Mouse (Mus musculus) neural tube, embryonic 12.5 days (tissue): ENCODE results near the gene Poldip3. TPM values are rescaled to one million over a fixed set of nuclear protein-coding genes. Genes with fewer than 3 reads are reported as not detected.

Experiments used
- ATAC-seq: fragments of 200-750 bp; cut with Nextera tagmentation; 2 replicates; pipeline ENCODE4 v1.8.0; 2017; ENCODE audit warnings: low read depth, mild to moderate bottlenecking, moderate TSS enrichment, moderate library complexity; ENCODE audit not compliant: low FRiP score
- H3K27ac ChIP-seq: fragments of 300-500 bp; sonication (generic); 2 replicates; pipeline ENCODE4 v1.5.1; 2016
- H3K27me3 ChIP-seq: fragments of 300-500 bp; sonication (generic); replicated peaks from 2 replicates; pipeline ENCODE4 v1.6.1; 2016; ENCODE audit warnings: mild to moderate bottlenecking
- H3K36me3 ChIP-seq: fragments of 300-500 bp; sonication (generic); 2 replicates; pipeline ENCODE4 v1.6.1; 2016; ENCODE audit warnings: mild to moderate bottlenecking
- H3K4me1 ChIP-seq: fragments of 300-500 bp; sonication (generic); 2 replicates; pipeline ENCODE4 v1.6.1; 2016
- H3K4me2 ChIP-seq: fragments of 300-500 bp; sonication (generic); replicated peaks from 2 replicates; pipeline ENCODE4 v1.6.1; 2016; ENCODE audit warnings: mild to moderate bottlenecking
- H3K4me3 ChIP-seq: fragments of 300-500 bp; sonication (generic); 2 replicates; pipeline ENCODE4 v1.5.1; 2016
- H3K9ac ChIP-seq: fragments of 300-500 bp; sonication (generic); 2 replicates; pipeline ENCODE4 v1.6.1; 2016; ENCODE audit warnings: mild to moderate bottlenecking
- H3K9me3 ChIP-seq: fragments of 300-500 bp; sonication (generic); 2 replicates; pipeline ENCODE4 v1.6.1; 2016; ENCODE audit warnings: mild to moderate bottlenecking
- WGBS: fragments of 180-500 bp; shearing (Covaris S2); methylation state at CpG from one replicate; pipeline ENCODE4 v1.1.7; 2016; 5-methylcytosine and 5-hydroxymethylcytosine counted together
- polyA plus RNA-seq: library from polyadenylated mRNA; unstranded; fragments of >200 nt; fragmentation: Nextera tagmentation; extraction: Ambion mirVana; gene quantifications from 2 replicates; pipeline ENCODE4 v1.2.1, GENCODE M21; 2016

The Poldip3 gene
- polyA plus RNA-seq, 1 experiment from 2014 or later = 160 TPM

DNA sequence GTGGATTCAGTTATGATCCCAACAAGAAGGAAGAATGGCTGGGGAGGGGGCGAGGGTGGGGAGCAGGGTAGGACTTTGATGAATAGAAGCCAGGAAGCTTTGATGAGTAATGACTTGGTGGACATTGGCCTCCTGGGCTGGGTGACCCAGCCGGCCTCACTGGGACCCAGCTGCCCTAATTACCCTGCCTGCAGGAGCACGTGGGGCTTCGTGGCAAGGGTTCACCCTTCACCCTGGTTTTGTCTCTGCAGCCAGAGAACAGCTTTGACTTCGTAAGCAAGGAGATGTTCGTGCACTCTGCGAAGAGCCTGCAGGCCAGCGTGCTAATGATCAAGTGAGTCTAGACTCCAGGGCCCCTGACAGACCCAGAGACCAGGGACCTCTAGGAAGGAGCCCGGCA, 35.1 kb downstream of the Poldip3 start:
- WGBS = 61% methylated on average over 9 of the region's 9 CpGs
- H3K27ac ChIP-seq = no peak overlapping the region
- H3K27me3 ChIP-seq = no peaks in the 10 kb centered on the region
- no peaks in the 10 kb centered on the region for H3K9me3 ChIP-seq
- peaks cover 17% of the 10 kb centered on the region for H3K4me1 ChIP-seq
- H3K4me3 ChIP-seq = no peak overlapping the region
- H3K9ac ChIP-seq = no peak overlapping the region
- ATAC-seq = no peak
- H3K4me2 ChIP-seq = no peak overlapping the region
- peaks cover 43% of the 10 kb centered on the region for H3K36me3 ChIP-seq

DNA sequence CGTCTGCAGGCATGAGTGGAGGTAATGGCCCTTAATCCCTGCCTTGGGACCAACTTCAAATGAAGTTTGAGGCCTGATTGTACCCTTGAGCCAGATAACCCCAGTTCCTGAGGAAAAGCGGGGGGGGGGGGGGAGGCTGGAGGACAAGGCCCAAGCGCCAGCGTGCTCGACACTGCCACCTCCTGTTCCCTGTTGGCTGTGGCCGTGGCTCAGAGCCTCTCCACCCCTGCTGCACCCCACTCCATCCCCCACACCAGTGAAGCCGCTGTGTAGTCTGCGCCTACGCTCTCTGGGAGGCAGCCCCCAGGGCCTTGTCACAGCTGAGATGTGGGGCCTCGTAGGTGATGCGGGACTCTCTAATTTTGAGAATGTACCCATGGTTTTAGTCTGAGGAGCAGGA, 36.3 kb downstream of the Poldip3 start:
- H3K27ac ChIP-seq = no peak overlapping the region
- no peaks in the 10 kb centered on the region for H3K27me3 ChIP-seq
- ATAC-seq = peak; percentile 73
- WGBS = 6% methylated on average over 11 of the region's 11 CpGs
- no peaks in the 10 kb centered on the region for H3K9me3 ChIP-seq
- H3K4me3 ChIP-seq = no peak overlapping the region
- no peak overlapping the region for H3K9ac ChIP-seq
- H3K4me1 ChIP-seq = peaks cover 20% of the 10 kb centered on the region
- no peak overlapping the region for H3K4me2 ChIP-seq
- peaks cover 34% of the 10 kb centered on the region for H3K36me3 ChIP-seq

DNA sequence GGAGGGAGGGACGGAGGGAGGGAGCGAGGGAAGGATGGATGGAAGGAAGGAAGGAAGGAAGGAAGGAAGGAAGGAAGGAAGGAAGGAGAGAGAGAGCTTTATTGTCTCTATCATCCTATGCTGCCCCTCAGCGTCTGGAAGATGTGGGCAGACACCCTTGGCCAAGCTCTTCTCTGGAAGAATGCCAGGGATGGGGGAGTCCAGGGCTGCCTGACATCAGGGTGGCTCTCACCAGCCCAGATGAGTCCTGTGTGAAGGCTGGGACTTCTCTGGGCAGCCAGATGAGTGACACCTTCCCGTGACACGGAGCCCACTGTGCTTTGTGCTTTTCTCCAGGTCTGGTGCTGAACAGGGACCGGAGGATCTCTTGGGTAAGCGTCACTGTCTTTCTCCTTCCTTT, 37.3 kb downstream of the Poldip3 start:
- no peak for ATAC-seq
- no peaks in the 10 kb centered on the region for H3K9me3 ChIP-seq
- WGBS = 88% methylated on average over 7 of the region's 7 CpGs
- peaks cover 26% of the 10 kb centered on the region for H3K4me1 ChIP-seq
- no peak overlapping the region for H3K27ac ChIP-seq
- H3K4me2 ChIP-seq = no peak overlapping the region
- H3K27me3 ChIP-seq = no peaks in the 10 kb centered on the region
- H3K36me3 ChIP-seq = peaks cover 24% of the 10 kb centered on the region
- H3K4me3 ChIP-seq = no peak overlapping the region
- no peak overlapping the region for H3K9ac ChIP-seq

DNA sequence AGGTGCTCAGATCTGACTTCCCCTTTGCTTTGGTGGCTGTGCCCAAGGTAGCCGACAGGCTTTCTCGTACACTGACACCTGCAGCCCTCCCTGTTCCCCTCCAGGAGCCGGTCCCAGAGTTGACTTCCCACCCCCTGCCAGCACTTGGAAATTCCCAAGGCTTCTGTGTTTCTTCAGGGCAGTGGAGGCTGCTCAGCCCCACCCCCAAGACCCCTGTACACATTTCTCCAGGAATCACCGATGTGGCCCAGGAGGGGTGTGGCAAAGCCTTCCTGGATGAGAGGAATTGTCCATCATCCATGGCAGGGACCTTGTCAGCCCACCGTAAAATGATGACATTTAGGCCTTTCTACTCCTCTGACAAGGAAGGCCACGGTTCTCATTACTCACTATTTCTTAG, 37.9 kb downstream of the Poldip3 start:
- H3K4me1 ChIP-seq = peaks cover 26% of the 10 kb centered on the region
- no peak for ATAC-seq
- 67% methylated on average over 6 of the region's 6 CpGs for WGBS
- H3K4me2 ChIP-seq = no peak overlapping the region
- no peaks in the 10 kb centered on the region for H3K9me3 ChIP-seq
- no peak overlapping the region for H3K27ac ChIP-seq
- no peaks in the 10 kb centered on the region for H3K27me3 ChIP-seq
- H3K36me3 ChIP-seq = peaks cover 18% of the 10 kb centered on the region
- no peak overlapping the region for H3K9ac ChIP-seq
- no peak overlapping the region for H3K4me3 ChIP-seq

DNA sequence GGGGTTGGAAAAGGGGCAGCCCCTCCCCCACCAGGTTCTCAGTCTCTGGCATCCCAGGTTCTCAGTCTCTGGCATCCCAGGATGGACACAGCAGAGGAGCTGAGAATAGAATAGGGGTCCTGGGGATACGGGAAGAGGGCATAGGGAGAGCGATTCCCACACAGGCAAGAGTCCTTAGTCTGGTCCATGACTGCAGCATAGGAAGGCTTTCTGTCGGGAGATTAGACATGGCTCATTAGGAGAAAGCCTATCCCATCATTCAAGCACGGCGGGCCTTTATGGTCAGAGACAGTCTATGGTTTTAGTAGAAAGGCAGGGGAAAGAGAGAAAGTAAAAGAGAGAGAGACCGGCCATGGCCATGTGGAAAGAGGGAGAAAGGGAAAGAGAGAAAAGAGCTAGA, 41.4 kb downstream of the Poldip3 start:
- ATAC-seq = peak; percentile 29; the same call in 1 of the 2 replicates
- H3K4me3 ChIP-seq = no peak overlapping the region
- 14% methylated on average over 6 of the region's 6 CpGs for WGBS
- H3K4me1 ChIP-seq = peaks cover 14% of the 10 kb centered on the region
- H3K4me2 ChIP-seq = no peak overlapping the region
- no peaks in the 10 kb centered on the region for H3K36me3 ChIP-seq
- no peak overlapping the region for H3K27ac ChIP-seq
- H3K9ac ChIP-seq = no peak overlapping the region
- no peaks in the 10 kb centered on the region for H3K27me3 ChIP-seq
- no peaks in the 10 kb centered on the region for H3K9me3 ChIP-seq

DNA sequence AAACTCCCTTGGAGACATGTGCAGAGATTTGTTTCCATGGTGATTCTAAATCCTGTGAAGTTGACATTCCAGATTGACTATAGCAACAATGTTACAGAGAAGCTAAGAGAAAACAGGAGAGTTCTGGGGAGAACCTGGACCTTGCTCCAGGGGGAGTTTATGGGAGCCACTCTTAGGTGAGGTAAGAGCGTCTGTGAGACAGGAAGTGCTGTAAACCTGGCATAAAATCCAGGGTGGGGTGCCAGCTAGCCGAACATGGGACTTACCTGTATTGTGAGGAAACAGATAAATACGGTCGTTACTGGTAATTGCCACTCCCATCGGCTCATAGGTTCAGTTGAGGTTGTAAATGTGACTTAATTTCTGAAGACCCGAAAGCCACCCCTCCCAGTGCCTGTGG, 42.8 kb downstream of the Poldip3 start:
- Histone ChIP-seq H3K27ac (no peak overlapping the region), H3K4me2 (no peak overlapping the region), H3K4me1 (peaks cover 11% of the 10 kb centered on the region), H3K4me3 (no peak overlapping the region), H3K36me3 (no peaks in the 10 kb centered on the region), H3K27me3 (no peaks in the 10 kb centered on the region), H3K9ac (no peak overlapping the region), H3K9me3 (no peaks in the 10 kb centered on the region)
- 60% methylated on average over 6 of the region's 6 CpGs for WGBS
- ATAC-seq = no peak

DNA sequence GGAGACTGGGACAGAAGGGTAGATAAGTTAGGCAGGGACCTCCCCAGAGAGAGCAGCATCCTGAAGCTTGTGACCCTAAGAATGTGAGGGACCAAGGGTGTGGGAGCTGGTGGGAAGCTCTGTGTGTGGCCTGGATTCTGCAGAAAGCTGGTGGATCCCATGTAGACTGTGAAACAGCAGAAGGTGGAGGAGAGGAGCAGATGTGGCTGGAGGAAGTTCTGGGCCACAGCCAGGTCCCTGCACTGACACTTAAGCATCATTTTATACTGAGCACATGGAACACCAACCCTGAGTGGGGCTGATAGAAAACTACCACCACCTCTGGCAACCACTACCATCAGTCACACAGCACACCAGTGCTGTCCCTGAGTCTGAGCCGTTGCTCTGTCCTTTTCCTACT, 46.1 kb downstream of the Poldip3 start:
- 71% methylated on average over 1 of the region's 1 CpGs for WGBS
- no peak for ATAC-seq
- no peak overlapping the region for H3K27ac ChIP-seq
- H3K4me2 ChIP-seq = no peak overlapping the region
- H3K4me3 ChIP-seq = no peak overlapping the region
- H3K27me3 ChIP-seq = peaks cover 6% of the 10 kb centered on the region; the same call in 1 of the 2 replicates
- H3K9me3 ChIP-seq = no peaks in the 10 kb centered on the region
- H3K36me3 ChIP-seq = no peaks in the 10 kb centered on the region
- peaks cover 22% of the 10 kb centered on the region for H3K4me1 ChIP-seq
- H3K9ac ChIP-seq = no peak overlapping the region

DNA sequence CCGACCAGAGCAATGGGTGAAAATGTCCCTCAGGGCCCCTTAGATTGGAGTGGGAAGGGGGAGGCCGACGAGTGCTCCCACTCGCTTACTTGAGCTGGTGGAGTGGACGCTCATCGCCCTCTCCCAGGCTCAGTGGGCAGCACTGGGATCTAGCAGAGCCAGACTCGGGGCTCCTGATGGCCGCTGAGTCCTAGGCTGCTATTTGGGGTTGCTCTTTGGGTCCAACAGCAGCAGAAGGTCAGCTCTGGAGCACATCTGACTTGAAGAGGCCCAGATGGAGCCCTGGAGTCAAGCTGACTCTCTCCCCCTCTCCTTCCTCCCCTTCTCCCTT, 48.9 kb downstream of the Poldip3 start:
- peak overlapping the region; percentile 68 for H3K4me2 ChIP-seq
- H3K9me3 ChIP-seq = no peaks in the 10 kb centered on the region
- H3K36me3 ChIP-seq = no peaks in the 10 kb centered on the region
- peak overlapping the region; percentile 55 for H3K9ac ChIP-seq
- no peak overlapping the region for H3K27ac ChIP-seq
- peak overlapping the region; percentile 31 for H3K4me3 ChIP-seq
- peak; percentile 25; the same call in 1 of the 2 replicates for ATAC-seq
- H3K27me3 ChIP-seq = peaks cover 10% of the 10 kb centered on the region
- WGBS = 2% methylated on average over 8 of the region's 8 CpGs
- peaks cover 15% of the 10 kb centered on the region for H3K4me1 ChIP-seq

DNA sequence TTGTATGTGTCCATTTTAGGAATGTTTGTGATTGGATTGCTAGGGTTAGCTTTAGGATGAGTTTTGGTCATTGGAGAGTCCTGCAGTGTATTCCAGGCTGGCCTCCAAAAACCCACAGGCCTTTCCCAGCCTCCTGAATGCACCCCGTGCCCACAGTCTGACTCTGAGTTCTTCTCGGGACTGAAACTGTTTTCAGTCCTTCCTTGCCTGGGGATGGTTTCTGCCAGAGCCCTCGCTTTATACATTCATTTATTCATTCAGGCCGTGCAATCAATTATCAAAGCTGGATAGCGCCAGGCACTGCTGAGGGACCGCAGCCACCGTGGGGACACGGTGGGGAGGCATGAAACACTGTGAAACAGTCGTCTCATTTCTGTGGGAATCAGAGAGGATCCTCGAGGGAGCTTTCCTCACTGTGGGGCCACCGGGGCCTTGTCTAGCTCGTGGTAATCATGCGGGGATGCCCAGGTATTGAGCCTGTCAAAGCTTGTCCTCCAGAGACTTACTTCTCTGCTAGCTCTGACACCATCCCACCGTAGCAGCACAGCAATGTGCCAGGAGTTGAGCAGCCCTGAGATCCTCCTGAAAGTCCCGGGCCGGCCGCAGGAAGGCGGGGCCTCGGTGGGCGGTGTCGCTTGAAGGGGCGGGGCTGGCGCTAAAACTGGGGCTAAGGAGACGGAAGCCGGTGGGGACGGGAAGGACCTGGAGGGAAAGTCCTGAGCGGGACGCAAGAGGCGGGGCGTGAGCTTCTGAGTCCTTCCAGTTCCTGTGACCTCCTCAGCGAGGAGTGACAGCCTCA, 49.5 kb downstream of the Poldip3 start:
- Histone ChIP-seq H3K4me3 (peak overlapping the region; percentile 31), H3K27ac (no peak overlapping the region), H3K4me2 (peak overlapping the region; percentile 68), H3K4me1 (peaks cover 15% of the 10 kb centered on the region), H3K9me3 (no peaks in the 10 kb centered on the region), H3K36me3 (no peaks in the 10 kb centered on the region), H3K9ac (peak overlapping the region; percentile 55), H3K27me3 (peaks cover 10% of the 10 kb centered on the region)
- peak; percentile 88 for ATAC-seq
- 2% methylated on average over 31 of the region's 31 CpGs for WGBS

DNA sequence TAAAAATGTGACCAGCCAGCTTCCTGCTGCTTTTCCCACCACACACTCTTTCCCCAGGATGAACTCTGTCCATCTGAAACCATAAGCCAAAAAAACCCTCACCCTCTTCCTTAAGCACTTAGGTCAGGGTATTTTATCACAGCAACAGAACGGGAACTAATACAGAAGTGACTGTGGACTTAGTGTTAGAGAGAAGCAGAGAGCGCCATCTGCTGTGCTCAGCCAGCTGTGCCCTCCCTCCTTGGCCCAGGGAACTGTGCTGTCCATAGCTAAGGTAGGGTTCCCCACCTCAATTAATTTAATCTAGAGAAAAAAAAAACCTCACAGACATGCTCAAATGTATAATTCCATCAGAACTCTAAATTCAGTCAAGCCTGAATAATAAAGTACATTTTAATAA, 53.2 kb downstream of the Poldip3 start:
- Histone ChIP-seq H3K4me2 (no peak overlapping the region), H3K4me3 (no peak overlapping the region), H3K9me3 (no peaks in the 10 kb centered on the region), H3K36me3 (no peaks in the 10 kb centered on the region), H3K4me1 (peaks cover 15% of the 10 kb centered on the region), H3K9ac (no peak overlapping the region), H3K27ac (no peak overlapping the region), H3K27me3 (peaks cover 10% of the 10 kb centered on the region)
- no peak for ATAC-seq
- WGBS = 47% methylated on average over 2 of the region's 2 CpGs

DNA sequence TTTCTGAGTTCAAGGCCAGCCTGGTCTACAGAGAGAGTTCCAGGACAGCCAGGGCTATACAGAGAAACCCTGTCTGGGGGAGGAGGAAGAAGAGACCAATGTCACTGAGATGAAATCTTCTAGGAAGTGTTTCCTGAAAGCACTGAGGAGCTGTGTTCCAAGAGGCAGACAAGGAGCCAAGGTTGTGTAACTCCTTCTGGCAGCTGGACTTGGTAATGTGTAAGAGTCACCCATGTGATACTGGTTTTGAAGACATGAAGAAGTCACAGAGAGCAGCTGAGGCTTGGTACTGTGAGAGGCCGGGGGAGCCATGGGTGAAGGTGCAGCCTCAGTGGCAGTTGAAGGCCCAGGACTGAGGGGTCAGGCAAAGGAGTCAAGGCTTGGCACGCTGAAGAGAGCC, 55.5 kb downstream of the Poldip3 start:
- H3K36me3 ChIP-seq = no peaks in the 10 kb centered on the region
- no peaks in the 10 kb centered on the region for H3K9me3 ChIP-seq
- peaks cover 9% of the 10 kb centered on the region for H3K4me1 ChIP-seq
- H3K27ac ChIP-seq = no peak overlapping the region
- H3K4me3 ChIP-seq = no peak overlapping the region
- no peak for ATAC-seq
- H3K27me3 ChIP-seq = peaks cover 21% of the 10 kb centered on the region
- no peak overlapping the region for H3K9ac ChIP-seq
- H3K4me2 ChIP-seq = no peak overlapping the region
- WGBS = 68% methylated on average over 2 of the region's 2 CpGs

DNA sequence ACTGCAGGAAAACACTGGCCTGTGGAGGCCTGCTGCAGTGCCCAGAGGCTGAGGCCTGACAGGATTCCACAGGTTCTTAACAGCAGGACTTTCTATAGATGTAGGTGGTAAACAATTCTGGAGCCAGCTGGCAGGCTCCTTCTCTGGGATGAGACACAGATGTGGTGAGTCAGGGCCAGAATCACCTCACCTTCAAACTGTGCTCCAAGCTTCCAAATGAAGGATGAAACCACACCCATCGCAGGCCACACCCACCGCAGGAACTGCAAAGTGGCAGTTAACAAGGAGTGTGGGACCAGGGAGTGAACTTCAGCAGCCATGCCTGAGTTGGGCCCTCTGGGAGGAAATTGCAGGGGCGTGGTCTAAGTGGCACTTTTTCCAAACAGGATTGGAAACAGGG, 58.3 kb downstream of the Poldip3 start:
- no peak overlapping the region for H3K27ac ChIP-seq
- peaks cover 22% of the 10 kb centered on the region for H3K27me3 ChIP-seq
- no peak overlapping the region for H3K4me2 ChIP-seq
- H3K4me3 ChIP-seq = no peak overlapping the region
- WGBS = 44% methylated on average over 3 of the region's 3 CpGs
- no peaks in the 10 kb centered on the region for H3K9me3 ChIP-seq
- no peak overlapping the region for H3K9ac ChIP-seq
- no peaks in the 10 kb centered on the region for H3K36me3 ChIP-seq
- H3K4me1 ChIP-seq = peaks cover 12% of the 10 kb centered on the region
- no peak for ATAC-seq

DNA sequence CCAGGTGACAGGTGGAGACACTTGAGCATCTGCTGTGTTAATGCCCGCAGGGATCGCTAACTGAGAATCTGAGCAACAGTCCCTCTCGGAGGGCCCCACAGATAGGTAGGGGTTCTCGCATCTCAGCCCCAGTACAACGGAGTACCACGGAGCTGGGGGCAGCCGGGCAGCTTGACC, 59.9 kb downstream of the Poldip3 start, which contains the start of gene Serhl:
Gene Serhl, plus strand, starts transcription at position 78 of the 177 bp plus-strand sequence.
- H3K9ac ChIP-seq = 0 out of 2 replicates have a peak within 1 kb of the TSS, but pooled peaks have one; percentile 17
- H3K27ac ChIP-seq = no peak within 1 kb of the TSS
- H3K27me3 ChIP-seq = peaks cover 22% of the 10 kb centered on the region
- H3K9me3 ChIP-seq = no peaks in the 10 kb centered on the region
- H3K4me2 ChIP-seq = peak within 1 kb of the TSS; percentile 46
- no peaks in the 10 kb centered on the region for H3K36me3 ChIP-seq
- WGBS = 14% methylated on average over 7 of the region's 7 CpGs
- no peak for ATAC-seq
- no peak within 1 kb of the TSS for H3K4me3 ChIP-seq
- peaks cover 12% of the 10 kb centered on the region for H3K4me1 ChIP-seq
